Mouse (Mus musculus) heart, postnatal 0 days (tissue): ENCODE results near the gene Fxyd3. TPM values are rescaled to one million over a fixed set of nuclear protein-coding genes. Genes with fewer than 3 reads are reported as not detected.

ENCODE experiments used
- ATAC-seq: fragments of 200-750 bp; cut with Nextera tagmentation; 2 replicates; pipeline ENCODE4 v1.8.0; 2017; ENCODE audit warnings: low read depth, moderate number of reproducible peaks, moderate library complexity; ENCODE audit not compliant: insufficient read depth
- DNase-seq: peaks from one replicate; pipeline ENCODE4 v3.0.0-alpha.2; 2016; ENCODE audit warnings: low spot score
- H3K27ac ChIP-seq: fragments of 300-500 bp; sonication (generic); 2 replicates; pipeline ENCODE4 v1.5.1; 2014; ENCODE audit warnings: low read depth, mild to moderate bottlenecking
- H3K27me3 ChIP-seq: fragments of 300-500 bp; sonication (generic); 2 replicates; pipeline ENCODE4 v1.6.1; 2014; ENCODE audit warnings: low read length, mixed read lengths; ENCODE audit not compliant: control insufficient read depth, insufficient read depth
- H3K36me3 ChIP-seq: fragments of 300-500 bp; sonication (generic); replicated peaks from 2 replicates; pipeline ENCODE4 v1.6.1; 2014; ENCODE audit warnings: low read length, mixed read lengths; ENCODE audit not compliant: control insufficient read depth, insufficient read depth
- H3K4me1 ChIP-seq: fragments of 300-500 bp; sonication (generic); 2 replicates; pipeline ENCODE4 v1.6.1; 2014; ENCODE audit warnings: antibody characterized with exemption; ENCODE audit not compliant: control insufficient read depth, insufficient read depth
- H3K4me2 ChIP-seq: fragments of 300-500 bp; sonication (generic); 2 replicates; pipeline ENCODE4 v1.6.1; 2014; ENCODE audit warnings: low read depth, mild to moderate bottlenecking, low read length, moderate library complexity
- H3K4me3 ChIP-seq: fragments of 300-500 bp; sonication (generic); 2 replicates; pipeline ENCODE4 v1.5.1; 2014; ENCODE audit warnings: low read depth, low read length
- H3K9ac ChIP-seq: fragments of 300-500 bp; sonication (generic); replicated peaks from 2 replicates; pipeline ENCODE4 v1.6.1; 2014; ENCODE audit warnings: low read depth, low read length, mixed read lengths
- H3K9me3 ChIP-seq: fragments of 300-500 bp; sonication (generic); replicated peaks from 2 replicates; pipeline ENCODE4 v1.6.1; 2016; ENCODE audit warnings: low read length; ENCODE audit not compliant: control insufficient read depth
- CTCF ChIP-seq: IDR thresholded peaks from 2 replicates; pipeline ENCODE4 v1.5.1; 2016; ENCODE audit warnings: antibody characterized with exemption, control low read depth, low read depth
- EP300 ChIP-seq: IDR thresholded peaks from 2 replicates; pipeline ENCODE4 v1.6.1; 2016; ENCODE audit warnings: antibody characterized with exemption, low read depth
- WGBS: fragments of 180-500 bp; shearing (Covaris S2); extraction: QIAGEN DNeasy Blood & Tissue Kit; methylation state at CpG from one replicate; pipeline ENCODE4 v1.1.7; 2014; 5-methylcytosine and 5-hydroxymethylcytosine counted together
- polyA plus RNA-seq: library from polyadenylated mRNA; unstranded; fragments of >200 nt; fragmentation: Nextera tagmentation; extraction: Ambion mirVana; gene quantifications from 2 replicates; pipeline ENCODE4 v1.2.1, GENCODE M21; 2015
- total RNA-seq: library from RNA; depleted of rRNA; stranded (reverse); fragments of >200 nt; gene quantifications from 2 replicates; pipeline ENCODE4 v1.2.3, GENCODE M21; 2014; ENCODE audit warnings: low replicate concordance

Gene Fxyd3
- total and polyA plus RNA-seq, 2 experiments from 2014 or later = 0.66 to 0.92 TPM

- no peak for DNase-seq
- ATAC-seq = no peak
- Histone ChIP-seq H3K4me2 (no peak overlapping the region), H3K27me3 (no peaks in the 10 kb centered on the region; the same call in 1 of the 2 replicates), H3K9me3 (no peaks in the 10 kb centered on the region), H3K27ac (no peak overlapping the region), H3K4me1 (no peaks in the 10 kb centered on the region), H3K4me3 (no peak overlapping the region), H3K9ac (no peak overlapping the region), H3K36me3 (no peaks in the 10 kb centered on the region)
- WGBS = 56% methylated on average over 6 of the region's 6 CpGs
- TF ChIP-seq CTCF (no peak), EP300 (no peak)
These were observed 966 bp upstream of the Fxyd3 start for GRCm38 (mm10) chr7:31077470-31077869.

DNA sequence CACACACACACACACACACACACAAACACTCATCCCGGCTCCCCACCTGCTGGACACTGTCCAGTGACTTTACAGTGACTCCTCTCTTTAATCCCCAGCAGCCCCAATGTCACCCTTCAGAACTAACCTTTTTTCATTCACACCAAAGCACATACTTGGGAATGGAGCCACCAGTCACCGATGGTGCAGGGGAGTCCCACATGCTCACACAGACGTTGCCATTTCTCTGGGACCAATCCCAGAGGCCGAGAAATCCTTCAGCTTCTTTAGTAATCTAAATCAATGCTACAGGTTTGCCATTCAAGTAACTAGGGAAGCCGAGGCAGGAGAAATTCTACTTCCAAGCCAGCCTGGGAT lies 1.8 kb downstream of the Fxyd3 start:
- no peaks in the 10 kb centered on the region for H3K4me1 ChIP-seq
- TF ChIP-seq EP300 = no peak
- TF ChIP-seq CTCF = no peak
- no peak overlapping the region for H3K4me2 ChIP-seq
- H3K36me3 ChIP-seq = no peaks in the 10 kb centered on the region
- no peak for DNase-seq
- no peak overlapping the region for H3K27ac ChIP-seq
- no peak for ATAC-seq
- no peaks in the 10 kb centered on the region; the same call in 1 of the 2 replicates for H3K27me3 ChIP-seq
- no peak overlapping the region for H3K9ac ChIP-seq
- no peak overlapping the region for H3K4me3 ChIP-seq
- 62% methylated on average over 5 of the region's 5 CpGs for WGBS
- H3K9me3 ChIP-seq = no peaks in the 10 kb centered on the region

DNA sequence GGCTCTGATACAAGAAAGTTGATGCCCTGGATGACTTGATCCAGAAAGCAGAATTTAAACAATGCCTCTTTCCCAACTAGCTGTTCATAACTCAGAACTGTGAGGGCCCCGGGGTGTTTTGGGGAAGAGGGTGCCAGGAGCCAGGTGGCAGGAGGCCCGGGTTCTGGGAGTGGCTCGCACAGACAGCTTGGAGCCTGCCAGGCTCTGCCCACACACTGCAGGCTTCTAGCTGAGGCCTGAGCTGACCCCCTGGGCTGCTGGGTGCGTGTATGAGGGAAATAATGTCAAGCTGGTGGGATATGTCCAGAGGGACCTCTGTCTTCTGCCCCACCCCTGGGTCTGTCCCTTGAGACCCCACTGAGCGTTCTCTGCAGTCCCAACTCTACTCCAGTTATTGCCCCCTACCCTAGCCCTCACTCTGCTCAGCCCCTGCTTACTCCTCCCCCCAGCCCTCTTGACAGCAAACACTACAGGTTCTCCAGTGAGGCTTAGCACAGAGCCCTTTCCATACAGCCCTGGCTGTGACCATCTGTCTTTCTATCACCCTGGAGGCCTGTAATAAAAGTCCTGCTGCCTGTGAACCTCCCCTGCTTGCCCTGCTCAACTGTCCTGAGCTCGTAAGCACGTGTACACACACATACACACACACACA lies 2.3 kb downstream of the Fxyd3 start:
- H3K27me3 ChIP-seq = no peaks in the 10 kb centered on the region; the same call in 1 of the 2 replicates
- H3K9ac ChIP-seq = no peak overlapping the region
- 64% methylated on average over 7 of the region's 7 CpGs for WGBS
- ATAC-seq = no peak
- no peaks in the 10 kb centered on the region for H3K9me3 ChIP-seq
- no peak for DNase-seq
- H3K27ac ChIP-seq = no peak overlapping the region
- no peak overlapping the region for H3K4me3 ChIP-seq
- TF ChIP-seq EP300 = no peak
- no peak for TF ChIP-seq CTCF
- H3K36me3 ChIP-seq = no peaks in the 10 kb centered on the region
- no peaks in the 10 kb centered on the region for H3K4me1 ChIP-seq
- no peak overlapping the region for H3K4me2 ChIP-seq

GRCm38 (mm10) chr7:31073546-31073945 lies 3.0 kb downstream of the Fxyd3 start:
- Histone ChIP-seq H3K36me3 (no peaks in the 10 kb centered on the region), H3K4me1 (no peaks in the 10 kb centered on the region), H3K27me3 (no peaks in the 10 kb centered on the region; the same call in 1 of the 2 replicates), H3K9ac (no peak overlapping the region), H3K4me2 (no peak overlapping the region), H3K27ac (no peak overlapping the region), H3K4me3 (no peak overlapping the region), H3K9me3 (no peaks in the 10 kb centered on the region)
- TF ChIP-seq EP300 (no peak), CTCF (no peak)
- ATAC-seq (no peak), DNase-seq (no peak)

DNA sequence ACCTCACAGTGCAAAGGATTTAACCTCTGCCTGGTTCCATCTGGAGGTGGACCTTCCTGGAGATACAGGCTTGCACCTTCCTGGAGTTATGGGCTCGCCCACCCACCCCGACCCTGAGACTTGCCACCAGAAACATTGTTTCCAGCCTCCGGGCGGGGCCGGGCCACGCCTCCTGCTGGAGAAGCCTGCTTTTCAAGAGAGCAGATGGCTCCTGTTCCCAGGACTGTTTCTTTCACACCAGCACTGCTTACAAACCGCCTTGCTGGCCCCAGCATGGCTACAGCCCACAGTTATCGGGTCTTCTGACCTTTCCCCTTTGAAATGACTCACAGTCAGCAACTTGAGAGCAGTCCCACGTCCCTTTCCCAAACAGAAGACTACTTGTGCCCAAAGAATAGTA lies 4.2 kb downstream of the Fxyd3 start:
- no peak for DNase-seq
- 55% methylated on average over 9 of the region's 9 CpGs for WGBS
- H3K4me2 ChIP-seq = no peak overlapping the region
- ATAC-seq = no peak
- no peaks in the 10 kb centered on the region for H3K27me3 ChIP-seq
- no peak for TF ChIP-seq CTCF
- TF ChIP-seq EP300 = no peak
- no peak overlapping the region for H3K4me3 ChIP-seq
- H3K9me3 ChIP-seq = no peaks in the 10 kb centered on the region
- no peak overlapping the region for H3K9ac ChIP-seq
- no peak overlapping the region for H3K27ac ChIP-seq
- no peaks in the 10 kb centered on the region for H3K36me3 ChIP-seq
- H3K4me1 ChIP-seq = no peaks in the 10 kb centered on the region

GRCm38 (mm10) chr7:31070324-31070723 lies 6.2 kb downstream of the Fxyd3 start:
- no peak overlapping the region for H3K4me3 ChIP-seq
- no peaks in the 10 kb centered on the region for H3K4me1 ChIP-seq
- DNase-seq (no peak), ATAC-seq (no peak)
- no peak overlapping the region for H3K9ac ChIP-seq
- no peak overlapping the region for H3K27ac ChIP-seq
- no peaks in the 10 kb centered on the region for H3K9me3 ChIP-seq
- H3K36me3 ChIP-seq = no peaks in the 10 kb centered on the region
- TF ChIP-seq CTCF (no peak), EP300 (no peak)
- no peak overlapping the region for H3K4me2 ChIP-seq
- WGBS = 77% methylated on average over 6 of the region's 6 CpGs
- no peaks in the 10 kb centered on the region for H3K27me3 ChIP-seq
